Mouse (Mus musculus) lung, adult 2 months (tissue): ENCODE data around the gene Gatm. TPM values are rescaled to one million over a fixed set of nuclear protein-coding genes. Genes with fewer than 3 reads are reported as not detected.

ENCODE experiments used
- DNase-seq: peaks from one replicate; pipeline ENCODE4 v3.0.0; 2022
- H3K4me1 ChIP-seq: fragments of 200-500 bp; 2 replicates; pipeline ENCODE4 v1.6.1; 2011; ENCODE audit warnings: low read length; ENCODE audit not compliant: control insufficient read depth, insufficient read depth
- H3K4me3 ChIP-seq: fragments of 200-500 bp; replicated peaks from 2 replicates; pipeline ENCODE3; 2011; ENCODE audit warnings: low read depth, mild to moderate bottlenecking, control low read depth, low read length; ENCODE audit errors: extremely low read depth
- CTCF ChIP-seq: fragments of 200-500 bp; IDR thresholded peaks from 2 replicates; pipeline ENCODE4 v1.5.1; 2011; ENCODE audit warnings: mild to moderate bottlenecking, low read length, control low read depth; ENCODE audit not compliant: insufficient read depth
- POLR2A ChIP-seq: fragments of 200-500 bp; IDR thresholded peaks from 2 replicates; pipeline ENCODE4 v1.6.1; 2011; ENCODE audit warnings: low read depth, mild to moderate bottlenecking, control low read depth, low read length, borderline replicate concordance; ENCODE audit errors: extremely low read depth
- WGBS: fragments of 180-500 bp; shearing (Covaris S2); methylation state at CpG from one replicate; pipeline ENCODE4 v1.1.7; 2018; 5-methylcytosine and 5-hydroxymethylcytosine counted together
- polyA plus RNA-seq: library from polyadenylated mRNA; depleted of rRNA; stranded (reverse); fragments of >200 nt; gene quantifications from 2 replicates; pipeline ENCODE4 v1.2.3, GENCODE M21; 2012

The Gatm gene
- polyA plus RNA-seq, 1 experiment = 6.4 TPM

DNA sequence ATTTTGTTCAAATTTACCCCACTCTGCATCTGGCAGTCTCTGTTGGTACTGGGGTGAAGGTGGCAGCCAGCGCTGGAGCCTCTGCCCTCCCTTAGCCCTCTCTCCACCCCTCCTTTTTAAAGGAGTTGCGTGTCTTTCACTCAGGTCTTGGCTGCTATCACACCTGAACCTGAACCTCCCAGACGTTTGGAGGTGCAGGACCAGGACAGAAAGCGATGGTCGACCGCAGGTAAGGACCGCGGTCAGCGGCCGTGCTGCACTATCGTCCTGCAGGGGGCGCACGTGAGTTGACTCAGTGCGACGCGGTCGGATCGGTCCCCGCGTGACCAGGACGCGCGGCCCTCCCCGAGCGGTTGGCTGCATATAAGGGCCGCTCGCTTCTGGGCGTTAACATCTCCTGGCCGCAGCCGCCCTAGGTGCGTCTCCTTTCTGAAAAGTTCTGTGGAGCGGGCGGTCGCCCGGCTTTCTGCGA lies 26.5 kb upstream of the Gatm start:
- Histone ChIP-seq H3K4me3 (no peak overlapping the region), H3K4me1 (no peaks in the 10 kb centered on the region)
- no peak for TF ChIP-seq POLR2A
- TF ChIP-seq CTCF = peak; percentile 71
- 2% methylated on average over 36 of the region's 36 CpGs for WGBS
- peak; percentile 77 for DNase-seq

- Histone ChIP-seq H3K4me3 (no peak within 1 kb of the TSS), H3K4me1 (peaks cover 2% of the 10 kb centered on the region; the same call in 1 of the 2 replicates)
- no peak for DNase-seq
- WGBS = 31% methylated on average over 3 of the region's 3 CpGs
- no peak for TF ChIP-seq POLR2A
- TF ChIP-seq CTCF = no peak
These were observed 25.6 kb upstream of the Gatm start, which contains the start of gene AA467197 for GRCm38 (mm10) chr2:122636686-122637085. AA467197 (plus strand) TSS chr2:122636986.

GRCm38 (mm10) chr2:122631226-122631801 lies 20.2 kb upstream of the Gatm start:
- TF ChIP-seq CTCF (no peak), POLR2A (no peak)
- peak; percentile 51 for DNase-seq
- under 1% methylated on average over 47 of the region's 53 CpGs for WGBS
- peak overlapping the region; percentile 81 for H3K4me3 ChIP-seq
- H3K4me1 ChIP-seq = peaks cover 3% of the 10 kb centered on the region

DNA sequence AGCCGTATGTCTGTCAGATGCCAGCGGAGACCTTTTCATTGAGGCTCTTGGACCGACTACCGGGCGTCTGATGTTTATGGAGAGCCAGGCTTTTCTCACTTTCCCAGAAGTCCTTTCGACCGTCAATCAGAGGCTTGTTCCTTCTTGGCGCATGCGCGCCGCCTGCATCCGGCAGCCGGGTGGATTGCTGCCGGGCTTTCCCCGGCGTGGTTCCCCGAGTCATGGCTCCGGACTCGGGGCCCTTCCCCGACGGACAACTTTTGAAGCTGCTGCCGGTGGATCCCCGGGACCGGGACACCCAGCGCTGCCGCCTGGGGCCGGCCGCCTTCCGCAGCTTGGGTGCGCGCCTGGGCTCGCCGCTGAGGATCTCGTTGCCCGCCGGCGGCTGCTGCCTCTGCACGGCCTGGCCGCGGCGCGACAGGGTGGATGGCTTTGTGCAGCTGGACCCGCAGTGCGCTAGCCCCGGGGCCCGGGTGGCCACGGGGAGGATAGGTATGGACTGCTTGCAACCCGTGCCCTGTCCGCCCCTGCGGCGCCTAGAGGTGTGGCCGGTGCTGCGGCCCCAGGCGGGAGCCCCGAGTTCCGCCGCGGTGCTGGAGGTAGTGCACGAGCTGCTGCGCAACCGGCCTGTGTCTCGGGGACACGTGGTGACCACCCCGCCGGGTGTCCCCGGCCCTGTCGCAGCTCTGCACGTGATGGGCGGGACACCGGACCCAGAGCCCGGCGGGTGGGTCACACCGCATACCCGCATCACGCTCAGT lies 19.5 kb upstream of the Gatm start:
- peak; percentile 66; the same call in 1 of the 2 replicates for TF ChIP-seq POLR2A
- no peak for TF ChIP-seq CTCF
- under 1% methylated on average over 75 of the region's 75 CpGs for WGBS
- peaks cover 3% of the 10 kb centered on the region for H3K4me1 ChIP-seq

GRCm38 (mm10) chr2:122629871-122630270 lies 18.8 kb upstream of the Gatm start:
- WGBS = 41% methylated on average over 6 of the region's 6 CpGs
- no peak for TF ChIP-seq CTCF
- no peak for TF ChIP-seq POLR2A
- Histone ChIP-seq H3K4me1 (peaks cover 3% of the 10 kb centered on the region), H3K4me3 (no peak overlapping the region)
- no peak for DNase-seq

More for the DNA sequence above, 19.5 kb upstream of the Gatm start:
- peak overlapping the region; percentile 81 for H3K4me3 ChIP-seq
- peak; percentile 81 for DNase-seq

GRCm38 (mm10) chr2:122628976-122629375 lies 17.9 kb upstream of the Gatm start:
- DNase-seq = peak; percentile 62
- TF ChIP-seq POLR2A = no peak
- peak; percentile 86 for TF ChIP-seq CTCF
- H3K4me1 ChIP-seq = peaks cover 3% of the 10 kb centered on the region
- WGBS = under 1% methylated on average over 7 of the region's 7 CpGs
- H3K4me3 ChIP-seq = no peak overlapping the region

- DNase-seq = no peak
- WGBS = 51% methylated on average over 7 of the region's 7 CpGs
- Histone ChIP-seq H3K4me1 (no peaks in the 10 kb centered on the region), H3K4me3 (no peak overlapping the region)
- TF ChIP-seq POLR2A = no peak
- TF ChIP-seq CTCF = no peak
These were observed 14.8 kb upstream of the Gatm start for GRCm38 (mm10) chr2:122625930-122626329.

GRCm38 (mm10) chr2:122621337-122622110 lies 10.4 kb upstream of the Gatm start:
- no peaks in the 10 kb centered on the region for H3K4me1 ChIP-seq
- WGBS = 79% methylated on average over 9 of the region's 9 CpGs
- no peak for DNase-seq
- no peak for TF ChIP-seq POLR2A
- TF ChIP-seq CTCF = no peak
- H3K4me3 ChIP-seq = no peak overlapping the region

DNA sequence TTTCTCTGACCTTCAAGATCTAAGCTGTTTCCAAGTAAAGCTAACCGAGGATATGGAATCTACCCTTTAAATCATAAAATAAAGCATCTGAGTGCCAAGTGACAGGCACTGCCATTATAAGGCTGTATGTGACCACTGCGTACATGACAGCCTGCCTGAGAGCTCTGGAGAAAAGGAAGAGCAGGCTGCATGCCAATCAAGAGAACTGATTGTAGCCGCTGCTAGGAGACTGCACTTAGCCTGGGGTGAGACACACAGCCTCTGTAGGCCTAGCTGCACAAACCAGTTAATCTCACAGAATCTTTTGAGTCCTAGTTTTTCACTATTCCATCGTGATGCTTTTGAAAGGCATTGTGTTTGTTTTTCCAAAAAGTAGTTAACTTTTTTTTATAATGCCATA lies 7.6 kb upstream of the Gatm start:
- TF ChIP-seq POLR2A = no peak
- no peak for TF ChIP-seq CTCF
- Histone ChIP-seq H3K4me3 (no peak overlapping the region), H3K4me1 (no peaks in the 10 kb centered on the region)
- no peak for DNase-seq
- WGBS = 54% methylated on average over 4 of the region's 4 CpGs
